Mouse (Mus musculus): ENCODE results near the gene Nsun4. TPM values are rescaled to one million over a fixed set of nuclear protein-coding genes. Genes with fewer than 3 reads are reported as not detected.

Nsun4 gene
- total and polyA plus RNA-seq, 3 experiments = 11.8 to 14.9 TPM; not detected in 1

GRCm38 (mm10) chr4:116042186-116042585, 11.5 kb downstream of the Nsun4 start:
- Histone ChIP-seq H3K9ac (ENCODE audit: control insufficient read depth, low read depth, low read length, poor library complexity, severe bottlenecking) (no peak overlapping the region), H3K4me3 (ENCODE audit: control insufficient read depth in 1 of 2, insufficient read depth in 1 of 2, low read depth in 2 of 2, low read length in 2 of 2) (no peak overlapping the region), H3K9me3 (replicated peaks; ENCODE audit: insufficient read depth, low read length) (no peaks in the 10 kb centered on the region), H3K36me3 (ENCODE audit: control insufficient read depth in 1 of 2, insufficient read depth in 2 of 2, low read length in 2 of 2) (peaks cover 0 to 7% of the 10 kb centered on the region in 2 experiments; a peak in 2 of 4 replicates), H3K4me1 (ENCODE audit: control insufficient read depth in 1 of 2, insufficient read depth in 2 of 2, low read length in 2 of 2) (peaks cover 4 to 7% of the 10 kb centered on the region in 2 experiments), H3K27ac (ENCODE audit: control insufficient read depth, low read depth, low read length) (no peak overlapping the region), H3K27me3 (ENCODE audit: control insufficient read depth in 1 of 2, insufficient read depth in 2 of 2, low read length in 2 of 2) (no peaks in the 10 kb centered on the region), H3K79me2 (ENCODE audit: control insufficient read depth, insufficient read depth, low read length, poor library complexity) (no peaks in the 10 kb centered on the region)
- DNase-seq (ENCODE audit: low read depth, low spot score) = no peak
- TF ChIP-seq HCFC1 (IDR thresholded peaks at IDR 0.05; ENCODE audit: low read depth, low read length) (no peak), SMC3 (IDR thresholded peaks at IDR 0.05; ENCODE audit: low read depth, low read length) (0 out of 2 replicates have a peak, but pooled peaks have one; percentile 6), GABPA (IDR thresholded peaks at IDR 0.05; ENCODE audit: low read depth, low read length) (no peak), MAX (IDR thresholded peaks at IDR 0.05; ENCODE audit: low read length) (no peak), ZKSCAN1 (IDR thresholded peaks at IDR 0.05; ENCODE audit: low read depth, low read length) (no peak), MAFK (IDR thresholded peaks at IDR 0.05; ENCODE audit: borderline replicate concordance, low read depth, low read length) (no peak), ETS1 (IDR thresholded peaks at IDR 0.05; ENCODE audit: low read depth, low read length) (no peak), MYB (IDR thresholded peaks at IDR 0.05; ENCODE audit: low read depth, low read length) (no peak), CTCF (IDR thresholded peaks at IDR 0.05 in 2 of 3, conservative IDR thresholded peaks at IDR 0.05 in 1 of 3; ENCODE audit: control insufficient read depth in 1 of 3, insufficient read depth in 1 of 3, low read depth in 2 of 3, low read length in 3 of 3, poor library complexity in 1 of 3, severe bottlenecking in 1 of 3) (peak in 1 of 3 experiments; percentile 19; a peak in 2 of 6 replicates), RAD21 (IDR thresholded peaks at IDR 0.05; ENCODE audit: low read depth, low read length) (peak; percentile 10), MYC (IDR thresholded peaks at IDR 0.05; ENCODE audit: low read depth, low read length) (no peak)

GRCm38 (mm10) chr4:116040466-116040865, 13.2 kb downstream of the Nsun4 start:
- Histone ChIP-seq H3K79me2 (ENCODE audit: control insufficient read depth, insufficient read depth, low read length, poor library complexity) (no peaks in the 10 kb centered on the region), H3K4me3 (ENCODE audit: control insufficient read depth in 1 of 2, insufficient read depth in 1 of 2, low read depth in 2 of 2, low read length in 2 of 2) (no peak overlapping the region), H3K27me3 (ENCODE audit: control insufficient read depth in 1 of 2, insufficient read depth in 2 of 2, low read length in 2 of 2) (no peaks in the 10 kb centered on the region), H3K27ac (ENCODE audit: control insufficient read depth, low read depth, low read length) (no peak overlapping the region), H3K4me1 (ENCODE audit: control insufficient read depth in 1 of 2, insufficient read depth in 2 of 2, low read length in 2 of 2) (no peaks in the 10 kb centered on the region), H3K9ac (ENCODE audit: control insufficient read depth, low read depth, low read length, poor library complexity, severe bottlenecking) (no peak overlapping the region), H3K9me3 (replicated peaks; ENCODE audit: insufficient read depth, low read length) (no peaks in the 10 kb centered on the region), H3K36me3 (ENCODE audit: control insufficient read depth in 1 of 2, insufficient read depth in 2 of 2, low read length in 2 of 2) (no peaks in the 10 kb centered on the region)
- TF ChIP-seq MXI1 (IDR thresholded peaks at IDR 0.05; ENCODE audit: low read depth, low read length) (no peak), POLR2AphosphoS5 (IDR thresholded peaks at IDR 0.05; ENCODE audit: borderline replicate concordance, low read depth, low read length) (no peak), SMC3 (IDR thresholded peaks at IDR 0.05; ENCODE audit: low read depth, low read length) (no peak), ZKSCAN1 (IDR thresholded peaks at IDR 0.05; ENCODE audit: low read depth, low read length) (no peak), MYB (IDR thresholded peaks at IDR 0.05; ENCODE audit: low read depth, low read length) (no peak), EP300 (IDR thresholded peaks at IDR 0.05; ENCODE audit: low read depth in 1 of 2, low read length in 2 of 2) (no peak), TBP (IDR thresholded peaks at IDR 0.05; ENCODE audit: low read depth, low read length) (no peak), POLR2AphosphoS2 (IDR thresholded peaks at IDR 0.05; ENCODE audit: low read length) (no peak)
- no peak for DNase-seq (ENCODE audit: low read depth, low spot score)

All from MEL (cell line).